Mouse (Mus musculus): ENCODE results near the gene Rps5. TPM values are rescaled to one million over a fixed set of nuclear protein-coding genes. Genes with fewer than 3 reads are reported as not detected.

The Rps5 gene
- total RNA-seq, 2 experiments from 2014 or later = 203 to 662 TPM

Other genes with a start within 250 kb of the Rps5 start
- not detected in 2 replicates for gene Vmn2r55, start 237.3 kb upstream of the Rps5 start, total RNA-seq (2015; ENCODE audit: low replicate concordance)
- not detected in 2 replicates for gene Vmn2r55, start 237.3 kb upstream of the Rps5 start, total RNA-seq (2017; ENCODE audit: low replicate concordance)
- not detected in 2 replicates for gene Vmn2r56, start 187.3 kb upstream of the Rps5 start, total RNA-seq (2015; ENCODE audit: low replicate concordance)
- not detected in 2 replicates for gene Vmn2r56, start 187.3 kb upstream of the Rps5 start, total RNA-seq (2017; ENCODE audit: low replicate concordance)
- gene Zscan18, start 118.7 kb upstream of the Rps5 start, total RNA-seq (2015; ENCODE audit: low replicate concordance) = 0.63 TPM in 1 of 2 replicates, not detected in the other
- gene Zscan18, start 118.7 kb upstream of the Rps5 start, total RNA-seq (2017; ENCODE audit: low replicate concordance) = not detected in 2 replicates
- gene Zfp329, start 103.4 kb upstream of the Rps5 start, total RNA-seq (2015; ENCODE audit: low replicate concordance) = 3.3 and 6.1 TPM in 2 replicates
- gene Zfp329, start 103.4 kb upstream of the Rps5 start, total RNA-seq (2017; ENCODE audit: low replicate concordance) = 1.4 and 3.1 TPM in 2 replicates
- 5.8 and 6.1 TPM in 2 replicates for gene Zfp110, start 87.5 kb upstream of the Rps5 start, total RNA-seq (2015; ENCODE audit: low replicate concordance)
- 6.4 and 11.2 TPM in 2 replicates for gene Zfp110, start 87.5 kb upstream of the Rps5 start, total RNA-seq (2017; ENCODE audit: low replicate concordance)
- 0.38 and 0.63 TPM in 2 replicates for gene Zfp128, start 41.1 kb upstream of the Rps5 start, total RNA-seq (2015; ENCODE audit: low replicate concordance)
- 0.28 and 0.68 TPM in 2 replicates for gene Zfp128, start 41.1 kb upstream of the Rps5 start, total RNA-seq (2017; ENCODE audit: low replicate concordance)
- gene Zscan22, start 24.5 kb upstream of the Rps5 start, total RNA-seq (2015; ENCODE audit: low replicate concordance) = 5.4 and 6.9 TPM in 2 replicates
- gene Zscan22, start 24.5 kb upstream of the Rps5 start, total RNA-seq (2017; ENCODE audit: low replicate concordance) = 1.0 and 1.1 TPM in 2 replicates
- gene Rnf225, start 5.1 kb downstream of the Rps5 start, total RNA-seq (2015; ENCODE audit: low replicate concordance) = not detected in 2 replicates
- not detected in 2 replicates for gene Rnf225, start 5.1 kb downstream of the Rps5 start, total RNA-seq (2017; ENCODE audit: low replicate concordance)
- gene Zfp324, start 43.5 kb downstream of the Rps5 start, total RNA-seq (2015; ENCODE audit: low replicate concordance) = 2.1 and 2.3 TPM in 2 replicates
- gene Zfp324, start 43.5 kb downstream of the Rps5 start, total RNA-seq (2017; ENCODE audit: low replicate concordance) = 2.1 and 2.5 TPM in 2 replicates
- gene Zfp446, start 55.6 kb downstream of the Rps5 start, total RNA-seq (2015; ENCODE audit: low replicate concordance) = 1.3 TPM in 1 of 2 replicates, not detected in the other
- gene Zfp446, start 55.6 kb downstream of the Rps5 start, total RNA-seq (2017; ENCODE audit: low replicate concordance) = 0.51 and 1.3 TPM in 2 replicates
- not detected in 2 replicates for gene Slc27a5, start 75.9 kb downstream of the Rps5 start, total RNA-seq (2015; ENCODE audit: low replicate concordance)
- gene Slc27a5, start 75.9 kb downstream of the Rps5 start, total RNA-seq (2017; ENCODE audit: low replicate concordance) = not detected in 2 replicates
- gene Trim28, start 76.8 kb downstream of the Rps5 start, total RNA-seq (2015; ENCODE audit: low replicate concordance) = 209 and 235 TPM in 2 replicates
- gene Trim28, start 76.8 kb downstream of the Rps5 start, total RNA-seq (2017; ENCODE audit: low replicate concordance) = 226 and 257 TPM in 2 replicates
- 2.7 and 8.2 TPM in 2 replicates for gene Zbtb45, start 87.7 kb downstream of the Rps5 start, total RNA-seq (2015; ENCODE audit: low replicate concordance)
- gene Zbtb45, start 87.7 kb downstream of the Rps5 start, total RNA-seq (2017; ENCODE audit: low replicate concordance) = 21.2 and 23.4 TPM in 2 replicates
- gene Chmp2a, start 112.5 kb downstream of the Rps5 start, total RNA-seq (2015; ENCODE audit: low replicate concordance) = 97.4 and 99.3 TPM in 2 replicates
- gene Chmp2a, start 112.5 kb downstream of the Rps5 start, total RNA-seq (2017; ENCODE audit: low replicate concordance) = 144 and 170 TPM in 2 replicates
- 45.0 and 92.0 TPM in 2 replicates for gene Ube2m, start 116.0 kb downstream of the Rps5 start, total RNA-seq (2015; ENCODE audit: low replicate concordance)
- 32.8 and 112 TPM in 2 replicates for gene Ube2m, start 116.0 kb downstream of the Rps5 start, total RNA-seq (2017; ENCODE audit: low replicate concordance)
- not detected in 2 replicates for gene Mzf1, start 132.5 kb downstream of the Rps5 start, total RNA-seq (2015; ENCODE audit: low replicate concordance)
- 0.56 TPM in 1 of 2 replicates, not detected in the other for gene Mzf1, start 132.5 kb downstream of the Rps5 start, total RNA-seq (2017; ENCODE audit: low replicate concordance)
- gene Vmn1r85, start 172.9 kb downstream of the Rps5 start, total RNA-seq (2015; ENCODE audit: low replicate concordance) = not detected in 2 replicates
- not detected in 2 replicates for gene Vmn1r85, start 172.9 kb downstream of the Rps5 start, total RNA-seq (2017; ENCODE audit: low replicate concordance)
- not detected in 2 replicates for gene Vmn1r86, start 197.6 kb downstream of the Rps5 start, total RNA-seq (2015; ENCODE audit: low replicate concordance)
- gene Vmn1r86, start 197.6 kb downstream of the Rps5 start, total RNA-seq (2017; ENCODE audit: low replicate concordance) = 0.28 TPM in 1 of 2 replicates, not detected in the other
- not detected in 2 replicates for gene Vmn1r87, start 217.9 kb downstream of the Rps5 start, total RNA-seq (2015; ENCODE audit: low replicate concordance)
- gene Vmn1r87, start 217.9 kb downstream of the Rps5 start, total RNA-seq (2017; ENCODE audit: low replicate concordance) = not detected in 2 replicates
- gene Vmn1r88, start 237.3 kb downstream of the Rps5 start, total RNA-seq (2015; ENCODE audit: low replicate concordance) = not detected in 2 replicates
- gene Vmn1r88, start 237.3 kb downstream of the Rps5 start, total RNA-seq (2017; ENCODE audit: low replicate concordance) = not detected in 2 replicates

Measured in erythroblast, adult 5-6 weeks (primary cell).